Mouse (Mus musculus) heart, adult 10 weeks (tissue): Measurements from ENCODE around the gene Rell1. TPM values are rescaled to one million over a fixed set of nuclear protein-coding genes. Genes with fewer than 3 reads are reported as not detected.

ENCODE experiments used
- polyA plus RNA-seq: library from polyadenylated mRNA; stranded (reverse); fragments of 350-450 nt; fragmentation: Illumina TruSeq; extraction: RNeasy Lipid Tissue Mini Kit (QIAGEN cat#74804); gene quantifications from one replicate; pipeline ENCODE4 v1.2.3, GENCODE M21; 2014; ENCODE audit warnings: low read depth, low replicate concordance

Gene Rell1
- polyA plus RNA-seq, result 7.8 TPM

DNA sequence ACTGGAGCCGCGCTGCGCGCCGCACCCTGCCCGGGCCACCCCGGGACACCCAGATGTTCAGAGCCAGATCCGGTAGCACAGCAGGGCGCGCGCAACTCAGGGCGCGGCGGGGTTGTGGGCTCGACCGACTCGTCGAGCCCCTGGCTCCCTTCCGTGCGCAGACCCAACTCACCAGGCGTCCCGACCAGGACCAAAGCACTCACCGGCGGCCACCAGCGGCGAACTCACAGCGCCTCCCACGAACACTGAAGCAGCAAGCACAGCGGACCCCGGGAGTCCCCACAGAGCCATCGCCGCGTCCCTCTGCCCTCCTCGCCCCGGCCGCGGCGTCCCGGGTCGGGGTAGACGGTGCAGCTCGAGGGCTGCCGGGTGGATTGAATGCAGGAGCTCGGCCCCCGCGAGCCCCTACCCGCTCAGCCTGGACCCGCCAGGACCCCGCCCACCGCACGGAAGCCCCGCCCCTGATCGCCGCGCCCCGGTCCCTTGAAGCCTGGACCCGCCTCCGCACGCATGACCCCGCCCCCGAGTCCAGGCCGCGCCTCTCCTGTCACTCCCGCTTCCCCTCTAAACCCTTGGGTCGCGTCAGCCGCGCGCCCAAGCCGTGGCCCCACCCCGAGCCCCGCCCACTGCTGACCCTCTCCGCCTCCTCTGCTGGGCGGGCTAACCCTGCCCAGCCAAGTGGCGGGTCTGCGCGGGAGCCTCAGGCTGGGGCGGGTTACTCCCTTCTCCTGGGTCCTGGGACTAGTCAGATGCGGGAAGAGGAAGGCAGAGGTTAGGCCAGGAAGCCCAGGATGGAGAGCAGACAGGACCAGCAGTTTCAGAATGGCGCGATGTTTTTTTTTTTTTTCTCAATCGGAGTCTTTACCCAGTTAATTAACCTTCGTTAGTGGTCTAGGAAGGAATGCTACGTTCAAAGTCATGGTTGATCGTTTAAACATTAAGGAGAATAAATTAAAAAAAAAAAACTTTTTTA lies at the start of gene Rell1:
Rell1 (minus strand) TSS at position 455 of the 973 bp plus-strand sequence.

Other genes starting within 250 kb of the Rell1 start
- gene 0610040J01Rik, start 156.5 kb downstream of the Rell1 start, polyA plus RNA-seq, result 4.3 TPM
- gene Pgm2, start 124.1 kb upstream of the Rell1 start, polyA plus RNA-seq, result 7.2 TPM
- 29.7 TPM for gene Tbc1d1, start 187.4 kb upstream of the Rell1 start, polyA plus RNA-seq